Mouse (Mus musculus) embryonic fibroblast, embryonic 13.5 days (primary cell): Measurements from ENCODE around the gene Prkcd. TPM values are rescaled to one million over a fixed set of nuclear protein-coding genes. Genes with fewer than 3 reads are reported as not detected.
"Not testable (repeated sequence)": the region's sequence is repeated elsewhere in the genome, so short reads cannot be mapped to it uniquely, and the experiment has no call there.

Source experiments
- H3K27ac ChIP-seq: 2 replicates; pipeline ENCODE4 v1.5.1; 2012; ENCODE audit warnings: low read length, control low read depth, inconsistent platforms; ENCODE audit not compliant: insufficient read depth
- H3K4me1 ChIP-seq: 2 replicates; pipeline ENCODE4 v1.6.1; 2011; ENCODE audit warnings: low read length; ENCODE audit not compliant: control insufficient read depth, insufficient read depth
- H3K4me3 ChIP-seq: 2 replicates; pipeline ENCODE4 v1.5.1; 2011; ENCODE audit warnings: mild to moderate bottlenecking, control low read depth, low read length; ENCODE audit not compliant: insufficient read depth
- CTCF ChIP-seq: IDR thresholded peaks from 2 replicates; pipeline ENCODE4 v1.5.1; 2011; ENCODE audit warnings: mild to moderate bottlenecking, control low read depth, low read length, moderate library complexity, borderline replicate concordance; ENCODE audit not compliant: insufficient read depth
- POLR2A ChIP-seq: IDR thresholded peaks from 2 replicates; pipeline ENCODE4 v1.6.1; 2011; ENCODE audit warnings: low read depth, mild to moderate bottlenecking, control low read depth, low read length, moderate library complexity
- polyA plus RNA-seq: library from polyadenylated mRNA; stranded (reverse); fragments of >200 nt; gene quantifications from 2 replicates; pipeline ENCODE4 v1.2.4, GENCODE M21; 2011; ENCODE audit warnings: low read depth; ENCODE audit not compliant: missing spikeins, insufficient read length

Gene Prkcd
- polyA plus RNA-seq, 1 experiment = 56.9 TPM

DNA sequence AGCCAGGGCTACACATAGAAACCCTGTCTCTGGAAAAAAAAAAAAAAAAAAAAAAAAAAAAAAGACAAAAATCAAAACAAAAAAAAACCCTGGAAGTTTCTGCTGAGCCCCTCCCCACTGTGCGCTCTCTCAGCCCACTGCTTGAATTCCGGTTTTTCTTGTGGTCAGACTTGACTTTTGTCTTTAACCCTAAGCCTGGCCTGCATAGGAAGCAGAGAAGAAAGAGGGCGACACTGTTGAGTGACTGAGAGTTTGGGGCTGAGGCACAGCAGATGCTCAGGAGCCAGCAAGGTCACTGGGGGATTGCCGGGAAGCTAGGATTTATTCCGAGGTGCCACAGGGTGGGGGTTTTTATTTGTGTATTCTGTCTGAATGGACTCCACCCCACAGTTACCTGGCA is 46.1 kb downstream of the Prkcd start:
- Histone ChIP-seq H3K27ac (no peak overlapping the region), H3K4me3 (no peak overlapping the region), H3K4me1 (peaks cover 4% of the 10 kb centered on the region; the same call in 1 of the 2 replicates)
- TF ChIP-seq CTCF (no peak), POLR2A (no peak)

DNA sequence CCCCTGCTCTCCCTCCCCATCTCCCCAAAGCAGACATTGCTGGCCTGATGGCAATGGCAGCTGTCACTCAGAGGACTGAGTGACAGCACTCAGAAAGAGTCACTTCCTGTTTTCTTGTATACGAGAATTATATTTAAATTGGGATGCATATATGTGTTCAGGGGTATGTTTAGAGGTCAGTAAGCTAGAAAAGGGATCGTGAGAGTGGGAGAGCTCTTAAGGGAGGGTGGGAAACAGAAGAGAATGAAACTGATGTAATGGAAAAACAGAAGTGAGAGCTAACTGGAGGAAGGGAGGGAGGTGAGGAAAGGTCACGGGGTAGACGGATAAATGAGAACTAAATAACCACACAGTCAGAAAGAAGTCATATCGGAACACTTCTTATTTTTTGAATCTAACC is 46.8 kb downstream of the Prkcd start:
- no peak overlapping the region for H3K4me3 ChIP-seq
- TF ChIP-seq CTCF (no peak), POLR2A (no peak)
- H3K27ac ChIP-seq = no peak overlapping the region
- peaks cover 3% of the 10 kb centered on the region; the same call in 1 of the 2 replicates for H3K4me1 ChIP-seq

GRCm38 (mm10) chr14:30577303-30578062 is 48.5 kb downstream of the Prkcd start:
- not testable (repeated sequence) for H3K4me1 ChIP-seq, H3K27ac ChIP-seq, H3K4me3 ChIP-seq

DNA sequence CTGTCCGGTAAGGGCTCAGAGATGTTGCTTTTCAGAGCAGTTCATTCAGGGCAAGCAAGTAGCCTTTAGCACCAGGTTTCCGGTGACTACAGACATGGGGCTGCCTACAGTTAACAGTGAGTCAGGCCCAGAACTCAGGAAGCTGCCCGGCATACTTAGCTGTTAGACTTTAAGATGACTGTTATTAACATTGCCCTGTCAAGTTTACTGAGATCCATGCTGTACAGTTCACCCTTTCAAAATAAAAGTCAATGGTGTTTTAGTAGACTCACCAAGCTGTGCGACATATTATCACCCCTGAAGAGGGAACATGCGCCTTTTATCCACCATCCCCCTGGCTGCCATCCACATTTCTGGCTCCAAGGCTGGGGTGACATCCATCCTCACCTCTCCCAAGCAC is 49.8 kb downstream of the Prkcd start:
- Histone ChIP-seq H3K27ac (no peak overlapping the region), H3K4me3 (no peak overlapping the region), H3K4me1 (no peaks in the 10 kb centered on the region)
- TF ChIP-seq POLR2A (no peak), CTCF (no peak)

GRCm38 (mm10) chr14:30575791-30576190 is 50.2 kb downstream of the Prkcd start:
- no peak for TF ChIP-seq POLR2A
- no peak for TF ChIP-seq CTCF
- Histone ChIP-seq H3K4me1 (no peaks in the 10 kb centered on the region), H3K27ac (no peak overlapping the region), H3K4me3 (no peak overlapping the region)

DNA sequence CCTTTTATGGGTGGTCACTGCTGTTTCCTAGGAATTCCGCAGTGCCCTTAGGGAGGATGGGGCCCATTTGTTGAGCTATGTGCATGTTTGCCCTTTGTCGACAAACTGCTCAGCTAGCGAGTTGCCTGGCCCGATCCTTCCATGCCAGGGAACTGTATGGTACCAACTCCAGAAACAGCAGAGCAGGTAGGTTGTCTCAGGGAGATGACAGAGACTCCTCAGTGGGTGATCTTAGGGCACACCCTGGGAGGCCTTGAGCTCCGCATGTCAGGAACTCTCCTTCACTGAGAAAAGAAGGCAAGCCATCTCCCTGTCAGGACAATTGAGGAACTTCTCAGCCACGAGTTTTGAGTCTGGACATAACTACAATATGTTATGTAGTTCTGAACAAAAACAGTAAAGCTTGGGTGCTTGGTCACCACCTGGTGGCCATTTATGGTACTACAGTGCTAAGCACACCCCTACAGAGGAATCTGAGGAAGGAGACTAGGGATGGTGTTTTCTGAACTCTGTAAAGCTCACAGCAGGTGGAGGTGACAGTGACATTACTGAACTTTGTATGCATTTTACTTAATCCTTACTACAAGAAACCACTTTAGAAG is 51.9 kb downstream of the Prkcd start:
- no peak overlapping the region for H3K27ac ChIP-seq

GRCm38 (mm10) chr14:30573235-30573634 is 52.8 kb downstream of the Prkcd start:
- no peak for TF ChIP-seq POLR2A
- no peak for TF ChIP-seq CTCF
- H3K27ac ChIP-seq = no peak overlapping the region

More for the DNA sequence above, 51.9 kb downstream of the Prkcd start:
- Histone ChIP-seq H3K4me3 (no peak overlapping the region), H3K4me1 (no peaks in the 10 kb centered on the region; the same call in 1 of the 2 replicates)
- no peak for TF ChIP-seq POLR2A
- TF ChIP-seq CTCF = no peak

GRCm38 (mm10) chr14:30572253-30572652 is 53.8 kb downstream of the Prkcd start:
- no peak for TF ChIP-seq CTCF
- no peak for TF ChIP-seq POLR2A
- Histone ChIP-seq H3K4me3 (no peak overlapping the region), H3K4me1 (no peaks in the 10 kb centered on the region; the same call in 1 of the 2 replicates), H3K27ac (no peak overlapping the region)

More at GRCm38 (mm10) chr14:30573235-30573634, 52.8 kb downstream of the Prkcd start:
- Histone ChIP-seq H3K4me1 (no peaks in the 10 kb centered on the region; the same call in 1 of the 2 replicates), H3K4me3 (no peak overlapping the region)

DNA sequence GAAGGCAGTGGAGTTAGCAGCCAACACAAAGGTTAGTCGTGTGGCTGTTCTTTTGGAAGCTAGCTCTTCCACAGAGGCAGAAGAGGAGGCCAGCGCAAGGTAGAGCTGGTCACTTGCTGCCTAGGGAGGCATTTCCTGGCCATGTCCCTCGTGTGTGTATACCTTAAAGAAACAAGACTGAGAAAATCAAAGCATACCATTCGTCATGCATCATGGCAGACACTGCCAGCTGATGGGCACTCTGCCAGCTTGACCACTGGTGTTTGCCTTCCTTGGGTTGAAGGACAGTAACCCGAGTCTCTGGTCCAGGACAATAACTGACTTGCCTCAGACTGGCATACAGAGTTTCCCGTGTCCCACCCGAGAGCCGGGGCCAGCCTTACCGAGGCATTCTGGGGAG is 55.7 kb downstream of the Prkcd start:
- Histone ChIP-seq H3K4me1 (no peaks in the 10 kb centered on the region; the same call in 1 of the 2 replicates), H3K4me3 (no peak overlapping the region), H3K27ac (no peak overlapping the region)
- no peak for TF ChIP-seq POLR2A
- no peak for TF ChIP-seq CTCF

DNA sequence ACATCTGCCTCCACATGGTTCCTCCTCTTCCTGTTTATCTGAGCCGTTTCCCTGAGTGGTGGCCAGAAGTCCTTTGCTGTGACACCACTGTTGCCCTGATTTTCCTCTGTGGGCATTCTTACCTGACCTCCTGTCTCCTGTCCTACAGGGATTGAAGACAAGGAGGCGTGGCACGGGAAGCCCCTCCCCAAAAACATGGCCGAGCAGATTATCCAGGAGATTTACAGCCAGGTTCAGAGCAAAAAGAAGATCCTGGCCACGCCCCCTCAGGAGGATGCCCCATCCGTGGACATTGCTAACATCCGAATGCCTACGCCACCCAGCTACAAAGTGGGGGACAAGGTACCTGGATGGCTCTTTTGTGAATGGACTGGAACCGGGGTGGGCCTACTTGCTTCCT is 58.0 kb downstream of the Prkcd start:
- peaks cover 4% of the 10 kb centered on the region for H3K4me1 ChIP-seq
- H3K4me3 ChIP-seq = no peak overlapping the region
- H3K27ac ChIP-seq = no peak overlapping the region
- no peak for TF ChIP-seq CTCF
- no peak for TF ChIP-seq POLR2A
